Mouse (Mus musculus) neural tube, embryonic 14.5 days (tissue): ENCODE data around the gene Gk2. TPM values are rescaled to one million over a fixed set of nuclear protein-coding genes. Genes with fewer than 3 reads are reported as not detected.

Experiments used
- ATAC-seq: fragments of 200-750 bp; cut with Nextera tagmentation; 2 replicates; pipeline ENCODE4 v1.8.0; 2017; ENCODE audit warnings: low read depth, mild to moderate bottlenecking, moderate TSS enrichment, moderate library complexity
- H3K27ac ChIP-seq: fragments of 300-500 bp; sonication (generic); 2 replicates; pipeline ENCODE4 v1.5.1; 2014; ENCODE audit warnings: low read depth, mild to moderate bottlenecking, control low read depth, low read length, moderate library complexity, mixed read lengths
- H3K27me3 ChIP-seq: fragments of 300-500 bp; sonication (generic); 2 replicates; pipeline ENCODE4 v1.6.1; 2014; ENCODE audit warnings: low read length; ENCODE audit not compliant: control insufficient read depth, insufficient read depth
- H3K36me3 ChIP-seq: fragments of 300-500 bp; sonication (generic); 2 replicates; pipeline ENCODE4 v1.6.1; 2014; ENCODE audit warnings: low read length, mixed read lengths; ENCODE audit not compliant: control insufficient read depth, insufficient read depth
- H3K4me1 ChIP-seq: fragments of 300-500 bp; sonication (generic); 2 replicates; pipeline ENCODE4 v1.6.1; 2014; ENCODE audit warnings: low read length; ENCODE audit not compliant: control insufficient read depth, insufficient read depth
- H3K4me2 ChIP-seq: fragments of 300-500 bp; sonication (generic); 2 replicates; pipeline ENCODE4 v1.6.1; 2014; ENCODE audit warnings: mild to moderate bottlenecking, low read depth, low read length, control low read depth
- H3K4me3 ChIP-seq: fragments of 300-500 bp; sonication (generic); 2 replicates; pipeline ENCODE4 v1.5.1; 2014; ENCODE audit warnings: low read depth, low read length, control low read depth, mixed read lengths
- H3K9ac ChIP-seq: fragments of 300-500 bp; sonication (generic); replicated peaks from 2 replicates; pipeline ENCODE4 v1.6.1; 2014; ENCODE audit warnings: low read depth, mild to moderate bottlenecking, control low read depth, low read length, mixed read lengths
- H3K9me3 ChIP-seq: fragments of 300-500 bp; sonication (generic); 2 replicates; pipeline ENCODE4 v1.6.1; 2016; ENCODE audit warnings: low read length; ENCODE audit not compliant: control insufficient read depth
- WGBS: fragments of 180-500 bp; shearing (Covaris S2); extraction: QIAGEN DNeasy Blood & Tissue Kit; methylation state at CpG from one replicate; pipeline ENCODE4 v1.1.7; 2014; 5-methylcytosine and 5-hydroxymethylcytosine counted together
- polyA plus RNA-seq: library from polyadenylated mRNA; unstranded; fragments of >200 nt; fragmentation: Nextera tagmentation; extraction: Ambion mirVana; gene quantifications from 2 replicates; pipeline ENCODE4 v1.2.1, GENCODE M21; 2014

The Gk2 gene
- not detected in 2 replicates for polyA plus RNA-seq

DNA sequence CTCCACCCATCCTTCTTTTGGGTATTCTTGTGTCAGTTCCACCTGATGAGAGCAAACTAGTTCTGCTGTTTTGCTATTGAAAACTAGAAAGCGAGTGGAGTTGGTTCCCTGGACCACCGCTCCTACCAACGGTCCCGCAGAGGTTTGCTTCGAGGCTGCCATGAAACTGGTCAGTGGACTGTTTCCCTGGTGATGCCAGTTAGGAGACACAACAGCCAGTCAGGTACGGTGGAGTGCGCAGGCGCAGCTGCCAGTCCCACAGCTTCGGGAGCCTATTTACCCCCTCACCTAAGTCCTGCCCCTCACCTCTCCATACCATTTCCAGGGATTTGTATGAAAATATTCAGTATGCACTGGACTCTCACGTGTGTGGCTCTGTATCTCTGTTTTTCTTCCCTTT lies at the start of gene Gk2:
TSS of gene Gk2 (minus strand) at position 206 of the 400 bp plus-strand sequence.
- no peak for ATAC-seq
- Histone ChIP-seq H3K27ac (no peak within 1 kb of the TSS), H3K36me3 (no peaks in the 10 kb centered on the region), H3K4me3 (no peak within 1 kb of the TSS), H3K9ac (no peak within 1 kb of the TSS), H3K4me2 (no peak within 1 kb of the TSS), H3K9me3 (no peaks in the 10 kb centered on the region), H3K27me3 (no peaks in the 10 kb centered on the region), H3K4me1 (no peaks in the 10 kb centered on the region)
- 93% methylated on average over 10 of the region's 10 CpGs for WGBS

DNA sequence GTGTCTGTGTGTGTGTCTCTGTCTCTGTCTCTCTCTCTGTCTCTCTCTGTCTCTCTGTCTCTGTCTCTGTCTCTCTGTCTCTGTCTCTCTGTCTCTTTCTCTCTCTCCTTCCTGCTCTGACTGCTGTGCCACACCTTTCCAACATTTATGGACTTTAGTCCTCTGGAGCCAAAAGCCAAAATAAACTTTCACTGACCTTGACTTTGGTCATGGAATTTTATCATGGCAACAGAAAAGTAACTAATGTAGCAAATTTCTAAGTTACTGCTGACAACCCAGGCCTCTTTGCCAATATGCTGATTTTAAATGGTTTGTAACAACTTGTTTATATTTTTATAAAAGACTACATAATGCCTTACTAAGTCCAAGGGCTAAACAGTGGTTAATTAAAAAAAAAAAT lies 41.2 kb upstream of the Gk2 start:
- ATAC-seq = no peak
- H3K27me3 ChIP-seq = no peaks in the 10 kb centered on the region
- no peak overlapping the region for H3K4me2 ChIP-seq
- no peak overlapping the region for H3K4me3 ChIP-seq
- no peaks in the 10 kb centered on the region for H3K36me3 ChIP-seq
- no peaks in the 10 kb centered on the region for H3K9me3 ChIP-seq
- no peak overlapping the region for H3K27ac ChIP-seq
- H3K9ac ChIP-seq = no peak overlapping the region
- no peaks in the 10 kb centered on the region for H3K4me1 ChIP-seq

DNA sequence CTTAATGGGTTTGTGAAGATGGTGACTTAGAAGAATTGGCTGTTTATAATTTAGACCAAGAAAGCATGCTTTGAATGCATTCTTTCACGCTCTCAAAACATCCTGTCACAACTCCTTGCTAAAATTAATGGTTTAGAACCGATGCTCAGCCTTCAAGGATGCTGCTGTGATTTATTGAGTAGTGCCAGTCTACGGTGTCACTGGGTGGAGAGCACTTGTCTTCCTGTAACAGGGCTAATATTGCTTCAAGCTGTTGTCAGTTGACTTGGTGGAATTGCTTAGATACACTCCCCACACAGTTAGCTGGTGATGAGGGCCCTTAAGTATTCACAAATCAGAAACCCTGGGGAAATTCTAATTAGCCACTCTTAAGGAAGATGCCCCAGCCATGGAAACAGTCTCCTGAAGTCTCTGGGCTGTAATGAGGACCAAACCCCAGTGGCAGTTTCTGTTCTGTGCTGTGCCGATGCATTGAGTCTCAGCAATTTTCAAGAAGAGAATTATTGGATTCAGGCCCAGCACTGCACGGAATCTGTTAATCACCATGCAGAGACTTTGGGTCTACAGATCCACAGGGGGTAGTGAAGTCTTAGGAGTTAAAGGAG lies 38.8 kb upstream of the Gk2 start:
- 0 out of 2 replicates have a peak, but pooled peaks have one; percentile 28 for ATAC-seq
- WGBS = 37% methylated on average over 5 of the region's 5 CpGs
- Histone ChIP-seq H3K4me3 (no peak overlapping the region), H3K4me1 (no peaks in the 10 kb centered on the region), H3K9me3 (no peaks in the 10 kb centered on the region), H3K9ac (no peak overlapping the region), H3K4me2 (no peak overlapping the region), H3K36me3 (no peaks in the 10 kb centered on the region), H3K27ac (no peak overlapping the region), H3K27me3 (no peaks in the 10 kb centered on the region)

DNA sequence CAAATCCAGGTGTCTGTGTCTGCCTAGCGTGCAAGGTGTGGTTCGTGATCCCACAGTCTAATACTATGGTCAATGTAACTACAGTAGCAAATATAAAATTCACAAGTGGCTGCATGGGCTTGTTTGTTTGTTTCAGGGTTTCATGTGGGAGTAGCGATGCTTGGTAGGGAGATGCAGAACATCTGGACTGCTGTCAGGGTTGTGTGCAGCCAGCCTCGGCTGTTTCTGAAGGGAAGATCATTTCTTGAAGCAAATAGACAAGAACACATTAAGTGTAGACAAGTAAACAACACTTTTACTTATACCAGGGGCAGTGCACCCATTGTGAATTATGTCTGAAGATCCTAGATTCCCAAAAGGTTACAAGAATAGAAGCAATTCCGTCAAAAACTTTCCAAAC lies 36.6 kb upstream of the Gk2 start:
- H3K4me1 ChIP-seq = no peaks in the 10 kb centered on the region
- no peak overlapping the region for H3K27ac ChIP-seq
- 87% methylated on average over 5 of the region's 5 CpGs for WGBS
- no peak overlapping the region for H3K4me3 ChIP-seq
- no peaks in the 10 kb centered on the region for H3K36me3 ChIP-seq
- no peaks in the 10 kb centered on the region for H3K27me3 ChIP-seq
- no peaks in the 10 kb centered on the region for H3K9me3 ChIP-seq
- H3K4me2 ChIP-seq = no peak overlapping the region
- no peak for ATAC-seq
- no peak overlapping the region for H3K9ac ChIP-seq

DNA sequence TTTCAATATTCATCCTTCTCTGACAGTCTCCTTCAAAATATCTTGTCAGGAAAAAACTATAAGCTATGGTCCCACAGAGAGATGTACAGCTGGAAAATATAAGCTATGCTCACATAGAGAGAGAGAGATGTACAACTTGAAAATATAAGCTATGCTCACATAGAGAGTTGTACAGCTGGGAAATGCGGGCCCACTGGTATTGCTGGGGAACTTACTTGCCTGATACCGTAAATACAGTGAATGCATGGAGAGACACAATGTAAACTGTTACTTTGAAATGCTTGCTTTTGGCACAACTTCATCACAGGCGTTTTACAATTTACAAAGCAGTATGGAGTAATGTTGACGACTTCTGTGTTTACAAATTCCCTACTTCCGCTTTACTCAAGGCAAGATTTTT lies 29.3 kb upstream of the Gk2 start:
- no peaks in the 10 kb centered on the region for H3K36me3 ChIP-seq

DNA sequence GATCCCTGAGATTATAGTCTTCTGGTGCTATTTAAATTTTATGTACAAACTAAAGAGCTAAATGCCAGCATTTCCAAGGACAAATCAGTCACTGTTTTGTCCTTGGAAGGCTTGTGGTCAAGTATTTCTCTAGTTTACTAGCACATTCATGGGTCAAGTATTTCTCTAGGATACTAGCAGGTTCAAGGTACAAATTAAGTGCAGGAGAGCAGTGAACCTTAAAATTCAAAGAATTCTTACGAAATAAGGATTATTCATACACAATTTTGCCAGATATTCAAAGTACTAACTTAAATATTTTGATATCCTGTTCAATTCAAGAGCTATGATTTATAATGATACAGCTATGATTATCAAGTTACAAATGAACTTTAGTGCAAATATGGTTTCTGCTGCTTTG lies 23.2 kb upstream of the Gk2 start:
- no peak overlapping the region for H3K27ac ChIP-seq
- no peak overlapping the region for H3K4me2 ChIP-seq
- ATAC-seq = no peak
- 87% methylated on average over 1 of the region's 1 CpGs for WGBS
- H3K9ac ChIP-seq = no peak overlapping the region
- no peaks in the 10 kb centered on the region for H3K4me1 ChIP-seq
- no peaks in the 10 kb centered on the region for H3K9me3 ChIP-seq
- H3K36me3 ChIP-seq = no peaks in the 10 kb centered on the region
- no peak overlapping the region for H3K4me3 ChIP-seq
- H3K27me3 ChIP-seq = no peaks in the 10 kb centered on the region

More for the DNA sequence above, 29.3 kb upstream of the Gk2 start:
- H3K4me2 ChIP-seq = no peak overlapping the region
- H3K27me3 ChIP-seq = no peaks in the 10 kb centered on the region
- H3K9ac ChIP-seq = no peak overlapping the region
- WGBS = 91% methylated on average over 5 of the region's 5 CpGs
- no peak overlapping the region for H3K4me3 ChIP-seq
- no peaks in the 10 kb centered on the region for H3K4me1 ChIP-seq
- no peaks in the 10 kb centered on the region for H3K9me3 ChIP-seq
- H3K27ac ChIP-seq = no peak overlapping the region
- ATAC-seq = no peak

DNA sequence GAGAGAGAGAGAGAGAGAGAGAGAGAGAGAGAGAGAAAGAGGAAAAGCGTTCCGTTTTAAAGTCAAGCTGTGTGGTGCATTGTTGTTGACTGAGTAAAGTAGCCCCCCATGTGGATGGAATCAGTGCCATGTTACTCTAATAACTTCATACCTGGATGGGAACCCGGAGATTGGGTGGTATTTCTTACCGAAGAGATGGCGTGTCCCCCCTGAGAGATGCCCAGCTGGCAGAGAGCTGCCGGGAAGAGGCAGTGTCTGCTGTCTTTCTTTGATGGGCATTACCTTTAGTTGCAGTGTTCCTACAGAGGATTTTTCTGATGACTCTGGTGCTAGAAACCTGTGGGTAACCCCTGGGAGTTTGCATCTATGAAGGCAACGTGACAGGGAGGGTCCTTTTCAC lies 10.4 kb upstream of the Gk2 start:
- H3K4me1 ChIP-seq = no peaks in the 10 kb centered on the region
- no peaks in the 10 kb centered on the region for H3K36me3 ChIP-seq
- WGBS = 77% methylated on average over 7 of the region's 7 CpGs
- no peak overlapping the region for H3K9ac ChIP-seq
- H3K9me3 ChIP-seq = no peaks in the 10 kb centered on the region
- no peaks in the 10 kb centered on the region for H3K27me3 ChIP-seq
- no peak for ATAC-seq
- no peak overlapping the region for H3K27ac ChIP-seq
- H3K4me3 ChIP-seq = no peak overlapping the region
- no peak overlapping the region for H3K4me2 ChIP-seq

DNA sequence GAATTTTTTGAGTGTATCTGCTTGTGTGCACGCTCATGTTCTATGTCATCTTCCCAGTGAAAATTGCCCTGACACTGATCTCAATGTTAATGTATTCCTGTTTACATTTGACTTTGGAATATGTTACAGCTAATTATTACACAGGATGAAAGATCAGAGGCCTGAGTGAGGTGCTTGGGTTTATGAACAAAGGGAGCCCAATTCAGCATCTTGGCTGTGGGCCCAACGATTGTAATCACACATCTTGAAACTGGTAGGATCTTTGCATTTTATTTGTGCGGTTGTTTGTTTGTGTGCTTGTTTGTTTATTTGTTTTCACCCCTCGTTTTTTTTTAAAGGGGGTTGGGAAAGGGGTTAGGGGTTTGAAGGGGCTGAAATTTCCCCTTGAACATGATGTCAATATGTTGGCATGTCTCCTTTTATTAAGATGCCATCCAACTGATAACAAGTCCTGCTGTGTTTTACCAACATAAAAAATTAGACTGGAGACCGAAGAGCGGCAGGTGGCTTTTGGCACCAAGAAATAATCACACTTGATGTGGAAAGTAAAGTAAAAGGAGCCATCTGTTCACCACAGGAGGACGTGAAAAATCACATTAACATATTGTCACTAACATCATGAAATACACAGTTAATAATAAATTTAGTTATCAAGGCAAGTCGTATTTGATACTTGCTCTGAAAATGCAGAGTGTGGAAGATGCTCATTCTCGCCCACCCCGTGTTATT lies 9.8 kb upstream of the Gk2 start:
- WGBS = 68% methylated on average over 10 of the region's 10 CpGs
- no peak overlapping the region for H3K27ac ChIP-seq
- no peaks in the 10 kb centered on the region for H3K27me3 ChIP-seq
- no peaks in the 10 kb centered on the region for H3K4me1 ChIP-seq
- H3K36me3 ChIP-seq = no peaks in the 10 kb centered on the region
- no peaks in the 10 kb centered on the region for H3K9me3 ChIP-seq
- no peak for ATAC-seq
- H3K9ac ChIP-seq = no peak overlapping the region
- no peak overlapping the region for H3K4me3 ChIP-seq
- H3K4me2 ChIP-seq = no peak overlapping the region

DNA sequence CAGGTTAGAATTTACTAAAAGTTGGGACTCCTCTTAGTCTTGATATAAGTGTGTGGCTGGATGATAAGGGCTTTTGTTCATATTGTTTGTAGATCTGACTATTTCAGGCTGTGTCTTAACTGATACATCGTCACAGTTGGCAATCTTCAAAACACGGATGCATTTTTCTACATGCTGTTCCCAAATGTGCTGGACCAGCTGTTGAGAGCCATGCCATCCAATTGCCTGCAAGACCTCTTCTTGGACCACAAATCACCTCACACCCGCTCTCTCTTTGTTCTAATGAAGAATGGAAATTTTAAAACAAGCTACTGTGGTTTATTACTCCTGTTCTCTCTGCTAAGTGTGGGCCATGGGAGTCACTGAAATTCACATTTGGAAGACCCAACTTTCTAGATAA lies 9.1 kb upstream of the Gk2 start:
- no peak overlapping the region for H3K9ac ChIP-seq
- H3K27me3 ChIP-seq = no peaks in the 10 kb centered on the region
- no peak overlapping the region for H3K4me2 ChIP-seq
- no peaks in the 10 kb centered on the region for H3K9me3 ChIP-seq
- H3K4me1 ChIP-seq = no peaks in the 10 kb centered on the region
- ATAC-seq = no peak
- WGBS = 66% methylated on average over 3 of the region's 3 CpGs
- no peaks in the 10 kb centered on the region for H3K36me3 ChIP-seq
- no peak overlapping the region for H3K4me3 ChIP-seq
- H3K27ac ChIP-seq = no peak overlapping the region
